Mouse (Mus musculus) left cerebral cortex, postnatal 10 days (tissue): ENCODE measurements around the gene Susd5. TPM values are rescaled to one million over a fixed set of nuclear protein-coding genes. Genes with fewer than 3 reads are reported as not detected.
A peak's percentile ranks its signal among the peaks of the same experiment; 100 is the strongest.

Experiments used
- DNase-seq, 2 experiments: peaks; one replicate each; pipeline ENCODE4 v3.0.0; 2021 to 2022; ENCODE audit warnings: low spot score in 2 of 2, mixed read lengths in 1 of 2; ENCODE audit errors: extremely low spot score in 1 of 2
- intact Hi-C: fragments of 180-260 bp; cut with DNase I; formaldehyde crosslinking; loops from one replicate; pipeline ENCODE4 v1.15.1; 2025
- total RNA-seq, 2 experiments: library from RNA; stranded (reverse); gene quantifications; 2 replicates each; pipeline ENCODE4 v1.2.3; 2021

Susd5 gene
- total RNA-seq: 10 to 100 TPM; 11.0 to 14.2 TPM

- no peak for DNase-seq
- intact Hi-C loops: no loop called here
These were observed at the start of gene Susd5 for GRCm38 (mm10) chr9:114057090-114057796. TSS of gene Susd5 (plus strand) at chr9:114057140.

GRCm38 (mm10) chr9:114007850-114008350 is 49.0 kb upstream of the Susd5 start:
- intact Hi-C loops: no loop called here
- no peak for DNase-seq

- intact Hi-C loops: no loop called here
- DNase-seq: no peak
These were observed 47.4 kb upstream of the Susd5 start for GRCm38 (mm10) chr9:114009526-114009925.

GRCm38 (mm10) chr9:114011203-114011602 is 45.7 kb upstream of the Susd5 start:
- intact Hi-C loops: no loop called here
- DNase-seq: no peak

GRCm38 (mm10) chr9:114014034-114014433 is 42.9 kb upstream of the Susd5 start:
- DNase-seq: no peak
- intact Hi-C loops: no loop called here

- intact Hi-C loops: no loop called here
- DNase-seq: no peak
These were observed 41.2 kb upstream of the Susd5 start for GRCm38 (mm10) chr9:114015724-114016123.

- intact Hi-C loops: no loop called here
- no peak for DNase-seq
These were observed 40.5 kb upstream of the Susd5 start for GRCm38 (mm10) chr9:114016402-114016801.

- intact Hi-C loops: no loop called here
These were observed 37.8 kb upstream of the Susd5 start for GRCm38 (mm10) chr9:114019012-114019762.

GRCm38 (mm10) chr9:114022141-114022540 is 34.8 kb upstream of the Susd5 start:
- intact Hi-C loops: no loop called here

More at GRCm38 (mm10) chr9:114019012-114019762, 37.8 kb upstream of the Susd5 start:
- DNase-seq: no peak

GRCm38 (mm10) chr9:114025182-114025581 is 31.8 kb upstream of the Susd5 start:
- no peak for DNase-seq
- intact Hi-C loops: no loop called here

More at GRCm38 (mm10) chr9:114022141-114022540, 34.8 kb upstream of the Susd5 start:
- no peak for DNase-seq

- intact Hi-C loops: no loop called here
- DNase-seq: no peak
These were observed 31.1 kb upstream of the Susd5 start for GRCm38 (mm10) chr9:114025846-114026245.

GRCm38 (mm10) chr9:114026261-114026934 is 30.5 kb upstream of the Susd5 start:
- intact Hi-C loops: no loop called here

GRCm38 (mm10) chr9:114040945-114041344 is 16.0 kb upstream of the Susd5 start:
- no peak for DNase-seq
- intact Hi-C loops: no loop called here

More at GRCm38 (mm10) chr9:114026261-114026934, 30.5 kb upstream of the Susd5 start:
- DNase-seq: peak; percentile 85 to 93

- intact Hi-C loops: no loop called here
- DNase-seq: peak; percentile 40 to 44
These were observed 14.4 kb upstream of the Susd5 start for GRCm38 (mm10) chr9:114042490-114042889.

- DNase-seq: no peak
- intact Hi-C loops: no loop called here
These were observed 12.5 kb upstream of the Susd5 start for GRCm38 (mm10) chr9:114044446-114044845.

GRCm38 (mm10) chr9:114046028-114046427 is 10.9 kb upstream of the Susd5 start, which contains the start of gene Fbxl2:
TSS of gene Fbxl2 (minus strand) at chr9:114046191.
- DNase-seq: no peak
- intact Hi-C loops: no loop called here

GRCm38 (mm10) chr9:114046676-114047075 is 10.3 kb upstream of the Susd5 start:
- DNase-seq: no peak
- intact Hi-C loops: no loop called here

GRCm38 (mm10) chr9:114050106-114050505 is 6.8 kb upstream of the Susd5 start:
- no peak for DNase-seq
- intact Hi-C loops: no loop called here

- intact Hi-C loops: no loop called here
- peak; percentile 44 to 52 for DNase-seq
These were observed 6.2 kb upstream of the Susd5 start for GRCm38 (mm10) chr9:114050778-114051177.
